Mouse (Mus musculus): ENCODE data around the gene Lrrc4b.
A peak's percentile ranks its signal among the peaks of the same experiment; 100 is the strongest.

The Lrrc4b gene

GRCm38 (mm10) chr7:44490281-44490680 is 61.5 kb downstream of the Lrrc4b start:
- peak; percentile 7 for DNase-seq

DNA sequence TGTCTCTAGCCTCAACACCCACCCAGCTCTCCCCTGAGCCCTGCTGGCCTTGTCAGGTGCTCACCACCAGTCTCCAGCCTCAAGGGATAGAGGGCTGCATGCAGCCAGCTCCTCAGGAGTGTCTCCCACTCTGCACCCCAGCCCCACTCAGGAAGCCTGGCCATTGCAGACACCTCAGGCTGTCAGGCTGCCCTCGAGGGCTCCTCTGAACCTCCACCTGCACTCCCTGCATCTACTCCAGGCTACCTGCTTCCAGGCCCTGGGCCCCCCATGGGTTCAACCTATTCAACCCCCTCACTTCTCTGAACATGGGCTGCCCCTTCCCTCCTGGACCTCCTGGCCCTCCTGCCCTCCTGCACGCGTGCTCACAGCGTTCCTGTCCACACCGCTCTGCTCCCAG is 62.6 kb downstream of the Lrrc4b start:
- DNase-seq = peak; percentile 3

GRCm38 (mm10) chr7:44492166-44492826 is 63.5 kb downstream of the Lrrc4b start:
- peak; percentile 5 for DNase-seq

GRCm38 (mm10) chr7:44494681-44495080 is 65.9 kb downstream of the Lrrc4b start:
- peak; percentile 5 for DNase-seq

DNA sequence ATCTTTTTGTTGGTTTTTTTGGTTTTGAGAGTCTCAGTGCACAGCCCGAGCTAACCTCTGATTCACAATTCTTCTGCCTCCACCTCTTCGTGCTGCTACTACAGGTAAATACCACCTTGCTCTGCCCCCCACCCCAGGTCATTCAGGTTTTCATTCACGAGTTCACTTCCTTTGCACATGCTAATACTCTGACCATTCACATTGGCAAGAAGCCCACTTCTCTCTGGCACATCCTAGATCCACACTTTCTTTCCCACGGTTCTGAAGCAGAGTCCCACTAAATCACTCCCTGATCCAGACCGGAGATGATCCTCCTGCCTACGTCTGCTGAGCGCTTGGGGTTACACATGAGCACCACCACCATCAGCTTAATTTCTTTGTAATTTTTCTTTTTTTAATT is 66.3 kb downstream of the Lrrc4b start:
- peak; percentile 5 for DNase-seq

- peak; percentile 99 for DNase-seq
Measured at GRCm38 (mm10) chr7:44495992-44496770, 67.4 kb downstream of the Lrrc4b start, which contains the start of the genes Emc10 and Fam71e1. TSS of gene Emc10 (minus strand) at chr7:44496529. TSS of gene Fam71e1 (plus strand) at chr7:44496581.

DNA sequence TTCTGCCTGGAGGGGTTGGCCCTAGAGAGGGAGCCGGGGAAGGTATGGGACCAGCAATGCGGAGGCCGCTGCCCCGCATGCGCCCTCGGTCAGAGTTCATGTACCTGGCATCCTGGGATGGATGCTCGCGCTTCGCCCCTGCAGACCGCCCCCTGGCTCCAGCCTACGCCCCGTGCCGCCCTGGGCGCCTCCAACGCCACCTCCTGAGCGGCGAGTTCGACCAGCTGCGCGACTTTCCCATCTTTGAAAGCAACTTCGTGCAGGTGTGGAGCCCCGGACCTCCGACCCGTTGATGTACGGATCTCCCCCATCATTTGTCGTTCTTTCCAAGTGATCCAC is 67.9 kb downstream of the Lrrc4b start:
- DNase-seq = no peak

- DNase-seq = peak; percentile 18
Measured at GRCm38 (mm10) chr7:44497361-44498055, 68.7 kb downstream of the Lrrc4b start.

- DNase-seq = no peak
Measured at GRCm38 (mm10) chr7:44498922-44499321, 70.1 kb downstream of the Lrrc4b start.

DNA sequence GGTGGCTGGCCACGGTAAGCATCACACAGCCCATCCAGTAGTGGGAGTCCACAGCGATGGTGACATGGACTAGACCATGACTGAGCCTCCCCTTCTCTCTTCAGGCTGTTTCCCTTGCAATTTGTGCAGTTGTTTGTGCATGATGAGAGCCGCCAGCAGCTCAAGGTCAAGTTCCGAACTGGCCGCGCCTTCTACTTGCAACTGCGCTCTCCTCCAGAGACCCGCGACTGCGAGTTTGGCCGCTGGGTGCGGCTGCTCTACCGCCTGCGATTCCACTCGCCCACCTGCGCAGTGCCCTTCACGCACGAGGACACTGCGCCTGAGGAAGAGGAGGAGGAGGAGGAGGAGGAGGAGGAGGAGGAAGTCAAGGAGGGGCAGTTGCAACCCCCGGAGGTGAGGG is 71.2 kb downstream of the Lrrc4b start:
- DNase-seq = peak; percentile 4

- peak; percentile 84 for DNase-seq
Measured at GRCm38 (mm10) chr7:44501563-44502115, 72.8 kb downstream of the Lrrc4b start.

GRCm38 (mm10) chr7:44507491-44507890 is 78.7 kb downstream of the Lrrc4b start:
- DNase-seq = no peak

Data from kidney, postnatal 10 days (tissue).